Mouse (Mus musculus) lung, embryonic 16.5 days (tissue): ENCODE measurements at regions not wholly inside any gene's neighbourhood (a gene's known extent, or its start where the extent isn't known, plus 50 kb on each side); places are given as distances from the start of the nearest gene placed in this dataset.

ENCODE experiments used
- ATAC-seq: fragments of 200-750 bp; cut with Nextera tagmentation; 2 replicates; pipeline ENCODE4 v1.8.0; 2017; ENCODE audit warnings: low read depth, mild to moderate bottlenecking, moderate library complexity
- H3K27ac ChIP-seq: fragments of 300-500 bp; sonication (generic); 2 replicates; pipeline ENCODE4 v1.5.1; 2014; ENCODE audit warnings: mild to moderate bottlenecking, control low read depth, low read length
- H3K27me3 ChIP-seq: fragments of 300-500 bp; sonication (generic); 2 replicates; pipeline ENCODE4 v1.6.1; 2014; ENCODE audit warnings: low read depth, low read length, mixed read lengths; ENCODE audit not compliant: control insufficient read depth, insufficient read depth
- H3K36me3 ChIP-seq: fragments of 300-500 bp; sonication (generic); 2 replicates; pipeline ENCODE4 v1.6.1; 2014; ENCODE audit warnings: low read length; ENCODE audit not compliant: control insufficient read depth, insufficient read depth
- H3K4me1 ChIP-seq: fragments of 300-500 bp; sonication (generic); replicated peaks from 2 replicates; pipeline ENCODE4 v1.6.1; 2014; ENCODE audit warnings: low read length, mixed read lengths; ENCODE audit not compliant: control insufficient read depth, insufficient read depth
- H3K4me2 ChIP-seq: fragments of 300-500 bp; sonication (generic); 2 replicates; pipeline ENCODE4 v1.6.1; 2014; ENCODE audit warnings: low read depth, low read length, control low read depth
- H3K4me3 ChIP-seq: fragments of 300-500 bp; sonication (generic); 2 replicates; pipeline ENCODE4 v1.5.1; 2014; ENCODE audit warnings: mild to moderate bottlenecking, low read length, control low read depth
- H3K9ac ChIP-seq: fragments of 300-500 bp; sonication (generic); 2 replicates; pipeline ENCODE4 v1.6.1; 2014; ENCODE audit warnings: low read length, control low read depth
- H3K9me3 ChIP-seq: fragments of 300-500 bp; sonication (generic); 2 replicates; pipeline ENCODE4 v1.6.1; 2016; ENCODE audit warnings: low read length; ENCODE audit not compliant: control insufficient read depth
- WGBS: fragments of 180-500 bp; shearing (Covaris S2); extraction: QIAGEN DNeasy Blood & Tissue Kit; methylation state at CpG from one replicate; pipeline ENCODE4 v1.1.7; 2014; 5-methylcytosine and 5-hydroxymethylcytosine counted together

GRCm38 (mm10) chr13:98579731-98580130 is 57.5 kb downstream of the Tmem174 start:
- Histone ChIP-seq H3K27me3 (peaks cover 3% of the 10 kb centered on the region; the same call in 1 of the 2 replicates), H3K36me3 (no peaks in the 10 kb centered on the region)
- ATAC-seq, result no peak

GRCm38 (mm10) chr13:98578426-98579066 is 58.7 kb downstream of the Tmem174 start:
- H3K4me3 ChIP-seq, result no peak overlapping the region
- peaks cover 11% of the 10 kb centered on the region for H3K27me3 ChIP-seq
- H3K9ac ChIP-seq, result no peak overlapping the region
- no peaks in the 10 kb centered on the region for H3K9me3 ChIP-seq
- H3K27ac ChIP-seq, result no peak overlapping the region
- peak; percentile 90 for ATAC-seq
- 27% methylated on average over 11 of the region's 11 CpGs for WGBS
- peaks cover 7% of the 10 kb centered on the region; the same call in 1 of the 2 replicates for H3K4me1 ChIP-seq
- H3K36me3 ChIP-seq, result no peaks in the 10 kb centered on the region
- no peak overlapping the region for H3K4me2 ChIP-seq

More at GRCm38 (mm10) chr13:98579731-98580130, 57.5 kb downstream of the Tmem174 start:
- H3K9me3 ChIP-seq, result no peaks in the 10 kb centered on the region
- H3K4me2 ChIP-seq, result no peak overlapping the region
- no peak overlapping the region for H3K9ac ChIP-seq
- no peak overlapping the region for H3K27ac ChIP-seq
- WGBS, result 84% methylated on average over 3 of the region's 3 CpGs
- peaks cover 7% of the 10 kb centered on the region; the same call in 1 of the 2 replicates for H3K4me1 ChIP-seq
- H3K4me3 ChIP-seq, result no peak overlapping the region

DNA sequence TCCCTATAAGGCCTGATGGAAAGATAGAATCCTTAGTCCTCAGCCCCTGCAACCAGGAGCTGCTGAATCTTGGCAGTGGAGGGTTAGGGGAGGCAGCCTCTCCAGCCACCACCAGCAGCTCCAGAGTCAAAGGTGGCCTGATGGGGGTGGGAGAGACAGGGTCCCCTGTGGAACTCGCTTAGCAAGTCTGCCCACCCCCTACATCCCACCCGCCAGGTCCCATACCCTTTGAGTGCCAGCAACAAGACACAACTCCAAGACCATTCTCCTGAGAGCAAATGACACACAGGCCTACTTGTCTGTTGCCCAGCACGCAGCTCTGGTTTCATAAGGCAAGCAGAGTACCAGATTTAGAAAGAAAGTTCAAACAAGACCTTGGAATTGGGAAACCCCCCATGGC is 61.1 kb downstream of the Tmem174 start:
- Histone ChIP-seq H3K27me3 (peaks cover 28% of the 10 kb centered on the region), H3K4me1 (peaks cover 19% of the 10 kb centered on the region), H3K27ac (no peak overlapping the region), H3K4me2 (no peak overlapping the region), H3K9ac (no peak overlapping the region), H3K9me3 (no peaks in the 10 kb centered on the region), H3K36me3 (no peaks in the 10 kb centered on the region), H3K4me3 (no peak overlapping the region)
- no peak for ATAC-seq
- WGBS, result 78% methylated on average over 3 of the region's 3 CpGs

GRCm38 (mm10) chr13:98574057-98574323 is 63.2 kb downstream of the Tmem174 start:
- Histone ChIP-seq H3K27me3 (peaks cover 30% of the 10 kb centered on the region), H3K27ac (no peak overlapping the region), H3K9ac (no peak overlapping the region), H3K4me3 (no peak overlapping the region), H3K4me1 (peaks cover 24% of the 10 kb centered on the region), H3K9me3 (no peaks in the 10 kb centered on the region), H3K4me2 (no peak overlapping the region), H3K36me3 (no peaks in the 10 kb centered on the region)
- 61% methylated on average over 12 of the region's 12 CpGs for WGBS
- ATAC-seq, result no peak

GRCm38 (mm10) chr13:98573261-98574056 is 63.8 kb downstream of the Tmem174 start:
- Histone ChIP-seq H3K4me1 (peaks cover 21% of the 10 kb centered on the region), H3K4me2 (peak overlapping the region; percentile 87), H3K4me3 (peak overlapping the region; percentile 53), H3K27me3 (peaks cover 30% of the 10 kb centered on the region), H3K9ac (peak overlapping the region; percentile 57), H3K36me3 (no peaks in the 10 kb centered on the region), H3K9me3 (no peaks in the 10 kb centered on the region), H3K27ac (no peak overlapping the region)
- 37% methylated on average over 39 of the region's 39 CpGs for WGBS
- no peak for ATAC-seq

- Histone ChIP-seq H3K27ac (no peak overlapping the region), H3K36me3 (no peaks in the 10 kb centered on the region), H3K9ac (peak overlapping the region; percentile 57), H3K27me3 (peaks cover 28% of the 10 kb centered on the region), H3K4me3 (peak overlapping the region; percentile 53), H3K4me1 (peaks cover 17% of the 10 kb centered on the region), H3K9me3 (no peaks in the 10 kb centered on the region), H3K4me2 (peak overlapping the region; percentile 87)
- ATAC-seq, result peak; percentile 53
- 2% methylated on average over 50 of the region's 50 CpGs for WGBS
These were observed 64.5 kb downstream of the Tmem174 start for GRCm38 (mm10) chr13:98572581-98573260.

GRCm38 (mm10) chr13:98572011-98572570 is 65.1 kb downstream of the Tmem174 start:
- Histone ChIP-seq H3K27me3 (peaks cover 28% of the 10 kb centered on the region), H3K4me1 (peaks cover 17% of the 10 kb centered on the region), H3K4me3 (peak overlapping the region; percentile 53), H3K27ac (no peak overlapping the region), H3K9me3 (no peaks in the 10 kb centered on the region), H3K9ac (peak overlapping the region; percentile 57), H3K36me3 (no peaks in the 10 kb centered on the region), H3K4me2 (peak overlapping the region; percentile 87)
- WGBS, result 14% methylated on average over 14 of the region's 14 CpGs
- ATAC-seq, result peak; percentile 53; the same call in 1 of the 2 replicates

GRCm38 (mm10) chr13:98571051-98571450 is 66.2 kb downstream of the Tmem174 start:
- Histone ChIP-seq H3K4me3 (no peak overlapping the region), H3K4me1 (peaks cover 17% of the 10 kb centered on the region), H3K9me3 (no peaks in the 10 kb centered on the region), H3K9ac (no peak overlapping the region), H3K4me2 (no peak overlapping the region), H3K27me3 (peaks cover 28% of the 10 kb centered on the region), H3K36me3 (no peaks in the 10 kb centered on the region), H3K27ac (no peak overlapping the region)
- ATAC-seq, result no peak
- 39% methylated on average over 3 of the region's 3 CpGs for WGBS

DNA sequence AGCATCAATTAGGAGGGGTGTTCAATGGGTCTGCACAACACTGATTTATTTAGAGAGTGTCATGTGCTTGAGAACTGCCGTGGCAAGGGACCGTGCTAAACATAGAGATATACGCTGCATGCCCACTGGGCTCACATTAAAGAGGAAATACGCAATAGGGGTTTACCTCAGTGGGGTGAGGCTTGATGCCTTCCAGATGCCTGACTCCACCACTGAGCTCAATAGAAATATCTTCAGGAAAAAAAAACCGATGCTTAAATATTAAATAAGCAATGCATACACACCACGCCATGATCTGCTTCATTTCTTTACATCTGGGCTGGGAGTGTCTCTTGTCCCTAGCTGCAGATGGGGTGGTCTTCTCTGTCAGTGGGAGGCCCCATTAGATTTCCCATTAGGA is 63.9 kb upstream of the Gm10320 start:
- no peak overlapping the region for H3K4me3 ChIP-seq
- H3K36me3 ChIP-seq, result no peaks in the 10 kb centered on the region
- H3K9me3 ChIP-seq, result no peaks in the 10 kb centered on the region
- no peaks in the 10 kb centered on the region for H3K4me1 ChIP-seq
- H3K27ac ChIP-seq, result no peak overlapping the region
- WGBS, result 48% methylated on average over 6 of the region's 6 CpGs
- no peak overlapping the region for H3K4me2 ChIP-seq
- H3K9ac ChIP-seq, result no peak overlapping the region
- no peaks in the 10 kb centered on the region; the same call in 1 of the 2 replicates for H3K27me3 ChIP-seq
- no peak for ATAC-seq
